Mouse (Mus musculus): ENCODE measurements around the gene Hspa13. TPM values are rescaled to one million over a fixed set of nuclear protein-coding genes. Genes with fewer than 3 reads are reported as not detected.

Hspa13 gene
- polyA plus RNA-seq (2012; rRNA removed; ENCODE audit: low replicate concordance), result 7.4 and 11.3 TPM in 2 replicates

DNA sequence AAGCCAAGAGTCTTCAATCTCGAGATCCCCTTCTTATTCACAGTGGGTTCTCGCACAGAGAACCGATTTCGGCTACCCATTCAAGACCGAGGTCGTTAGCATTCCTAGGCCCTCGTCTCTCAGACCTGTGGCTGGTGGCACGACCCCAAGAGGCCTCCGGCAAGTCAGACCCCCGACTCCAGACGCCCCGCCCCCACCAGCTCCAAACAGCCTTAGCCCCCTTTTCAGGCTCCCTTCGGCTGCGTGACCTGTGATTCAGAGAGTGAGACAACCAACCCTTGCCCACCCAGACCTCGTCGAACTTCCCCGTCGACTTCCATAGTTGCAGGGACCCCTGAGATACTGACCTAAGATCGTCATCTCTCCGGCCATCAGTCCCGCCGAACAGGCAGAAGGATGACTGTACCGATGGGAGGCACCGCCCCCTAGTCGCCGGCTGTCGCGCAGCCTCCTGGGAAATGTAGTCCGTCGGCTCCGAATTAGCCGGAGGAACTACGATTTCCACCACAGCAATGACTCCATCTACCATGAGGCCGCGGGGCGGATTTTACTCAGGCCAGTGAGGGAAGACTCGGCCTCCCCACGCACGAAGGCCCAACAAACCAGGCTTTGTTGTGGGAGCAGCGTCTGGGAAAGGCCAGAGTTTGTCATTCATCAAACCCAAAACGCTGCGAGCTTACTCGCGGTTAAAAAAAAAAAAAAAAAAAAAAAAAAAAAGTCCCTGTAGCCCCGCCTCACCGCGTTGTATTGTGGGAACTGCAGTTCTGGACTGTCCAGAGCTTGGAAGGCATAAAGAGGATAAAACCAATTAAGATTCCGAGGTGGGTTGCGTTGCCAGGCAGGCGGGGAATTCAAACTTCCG, at the start of gene Hspa13:
TSS of gene Hspa13 (minus strand) at position 717 of the 862 bp plus-strand sequence.

Other genes with a start within 250 kb of the Hspa13 start
- not detected in 2 replicates for gene Lipi, start 181.0 kb downstream of the Hspa13 start, polyA plus RNA-seq (2012; rRNA removed; ENCODE audit: low replicate concordance)
- 0.06 and 0.67 TPM in 2 replicates for gene Rbm11, start 174.3 kb downstream of the Hspa13 start, polyA plus RNA-seq (2012; rRNA removed; ENCODE audit: low replicate concordance)

Measured in subcutaneous adipose tissue, adult 2 months (tissue).